Mouse (Mus musculus): ENCODE data around the gene Wdr73. TPM values are rescaled to one million over a fixed set of nuclear protein-coding genes. Genes with fewer than 3 reads are reported as not detected.

The Wdr73 gene
- total RNA-seq, 2 experiments from 2014 or later = 3.7 to 4.1 TPM

- no peak for DNase-seq
- intact Hi-C loops (cut with DNase I; ENCODE audit: low total_unique reads) = no loop called here
These were observed 3.3 kb downstream of the Wdr73 start for GRCm38 (mm10) chr7:80897721-80898120.

DNA sequence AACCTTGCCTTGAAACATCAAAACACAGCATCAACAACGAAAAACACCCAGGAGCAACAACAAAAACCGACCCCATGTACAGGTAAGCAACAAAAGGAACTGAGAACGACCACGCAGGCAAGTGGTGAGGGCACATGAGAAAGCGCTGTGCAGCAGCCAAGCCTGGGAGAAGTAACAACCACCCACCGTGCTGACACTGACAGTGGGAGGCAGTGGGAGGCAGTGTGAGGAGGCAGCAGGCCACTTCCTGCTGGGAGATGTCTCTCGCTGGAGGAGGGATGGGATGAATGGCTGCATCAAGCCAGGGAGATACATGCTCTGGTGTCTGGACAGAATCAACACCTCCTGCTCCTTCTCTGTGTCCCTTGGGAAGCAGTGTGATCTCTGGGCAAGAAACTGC is 3.9 kb downstream of the Wdr73 start:
- no peak for DNase-seq
- intact Hi-C loops (cut with DNase I; ENCODE audit: low total_unique reads) = no loop called here

- intact Hi-C loops (cut with DNase I; ENCODE audit: low total_unique reads) = no loop called here
These were observed 6.1 kb downstream of the Wdr73 start for GRCm38 (mm10) chr7:80894815-80895519.

DNA sequence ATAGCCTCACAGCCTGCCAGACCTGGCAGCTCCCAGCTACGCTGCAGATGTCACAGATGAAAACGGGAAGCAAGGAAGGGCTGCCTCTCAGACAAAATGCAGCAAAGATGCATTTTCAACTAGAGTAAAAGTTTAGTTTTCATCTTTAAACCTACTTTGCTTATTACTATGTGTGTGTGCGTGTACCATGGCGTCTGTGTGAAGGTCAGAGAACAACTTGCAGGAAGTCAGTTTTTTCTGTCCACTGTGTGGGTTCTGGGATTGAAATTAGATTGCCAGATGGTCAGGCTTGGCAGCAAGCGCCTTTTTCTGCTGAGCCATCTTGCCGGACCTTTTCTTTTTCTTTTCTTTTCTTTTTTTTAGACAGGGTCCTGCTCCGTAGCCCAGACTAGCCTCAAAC is 6.9 kb downstream of the Wdr73 start:
- DNase-seq = no peak
- intact Hi-C loops (cut with DNase I; ENCODE audit: low total_unique reads) = no loop called here

More at GRCm38 (mm10) chr7:80894815-80895519, 6.1 kb downstream of the Wdr73 start:
- DNase-seq = no peak

GRCm38 (mm10) chr7:80893753-80894129 is 7.3 kb downstream of the Wdr73 start:
- DNase-seq = no peak
- intact Hi-C loops (cut with DNase I; ENCODE audit: low total_unique reads) = no loop called here

GRCm38 (mm10) chr7:80893086-80893752 is 7.8 kb downstream of the Wdr73 start:
- intact Hi-C loops (cut with DNase I; ENCODE audit: low total_unique reads) = no loop called here
- DNase-seq = no peak

DNA sequence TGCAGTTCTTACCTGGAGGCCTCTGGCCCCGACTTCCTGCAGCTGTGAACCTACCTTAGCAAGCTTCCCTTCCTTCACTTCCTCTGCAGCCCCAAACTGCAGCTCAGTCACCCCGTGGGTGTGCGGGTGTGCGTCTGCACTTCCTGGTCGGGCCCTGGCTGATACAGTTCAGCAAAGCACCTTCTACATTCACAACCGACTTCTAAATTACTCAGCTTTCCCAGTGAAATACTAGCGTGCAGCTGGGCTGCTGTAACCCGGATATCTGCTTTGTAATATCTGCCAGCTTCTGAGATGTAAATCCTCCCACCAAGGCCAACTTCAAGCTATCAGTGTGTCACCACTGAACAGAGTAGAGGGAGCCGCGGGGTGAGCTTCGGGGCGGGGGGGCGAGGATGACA is 11.2 kb downstream of the Wdr73 start:
- no peak for DNase-seq
- intact Hi-C loops (cut with DNase I; ENCODE audit: low total_unique reads) = loop anchor here (10.0 kb wide), 2 partner anchors 145 to 445 kb away; no protein-coding TSS in a partner anchor

DNA sequence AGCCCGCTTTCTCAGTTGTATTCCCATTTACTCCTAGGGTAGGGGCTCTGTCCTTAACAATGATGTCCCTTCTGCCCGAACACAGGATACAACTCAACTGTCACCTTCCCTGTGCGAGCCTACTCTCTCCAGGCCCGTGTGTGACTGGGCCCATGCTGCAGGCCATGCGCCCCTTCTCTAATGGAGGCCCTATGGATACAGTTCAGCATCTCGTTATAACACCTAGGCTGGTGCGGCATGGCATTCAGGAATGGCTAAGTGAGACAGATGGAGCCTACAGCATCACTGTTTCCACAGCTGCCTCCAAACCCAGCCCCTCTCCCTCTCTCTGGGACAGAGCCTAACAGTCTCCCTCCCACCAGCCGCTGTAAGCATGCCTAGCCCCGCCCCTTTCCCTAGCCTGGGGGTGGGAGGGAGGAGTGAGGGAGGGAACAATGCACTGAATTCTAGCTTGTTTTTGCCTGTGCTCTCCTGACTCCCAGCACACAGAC is 12.0 kb downstream of the Wdr73 start:
- peak; percentile 71 for DNase-seq

GRCm38 (mm10) chr7:80888595-80888994 is 12.5 kb downstream of the Wdr73 start:
- no peak for DNase-seq
- intact Hi-C loops (cut with DNase I; ENCODE audit: low total_unique reads) = loop anchor here (10.0 kb wide), 2 partner anchors 146 to 446 kb away; no protein-coding TSS in a partner anchor

More for the DNA sequence above, 12.0 kb downstream of the Wdr73 start:
- intact Hi-C loops (cut with DNase I; ENCODE audit: low total_unique reads) = loop anchor here (10.0 kb wide), 2 partner anchors 146 to 446 kb away; no protein-coding TSS in a partner anchor

- intact Hi-C loops (cut with DNase I; ENCODE audit: low total_unique reads) = loop anchor here (10.0 kb wide), 2 partner anchors 149 to 449 kb away; no protein-coding TSS in a partner anchor
- DNase-seq = no peak
These were observed 15.4 kb downstream of the Wdr73 start for GRCm38 (mm10) chr7:80885666-80886065.

DNA sequence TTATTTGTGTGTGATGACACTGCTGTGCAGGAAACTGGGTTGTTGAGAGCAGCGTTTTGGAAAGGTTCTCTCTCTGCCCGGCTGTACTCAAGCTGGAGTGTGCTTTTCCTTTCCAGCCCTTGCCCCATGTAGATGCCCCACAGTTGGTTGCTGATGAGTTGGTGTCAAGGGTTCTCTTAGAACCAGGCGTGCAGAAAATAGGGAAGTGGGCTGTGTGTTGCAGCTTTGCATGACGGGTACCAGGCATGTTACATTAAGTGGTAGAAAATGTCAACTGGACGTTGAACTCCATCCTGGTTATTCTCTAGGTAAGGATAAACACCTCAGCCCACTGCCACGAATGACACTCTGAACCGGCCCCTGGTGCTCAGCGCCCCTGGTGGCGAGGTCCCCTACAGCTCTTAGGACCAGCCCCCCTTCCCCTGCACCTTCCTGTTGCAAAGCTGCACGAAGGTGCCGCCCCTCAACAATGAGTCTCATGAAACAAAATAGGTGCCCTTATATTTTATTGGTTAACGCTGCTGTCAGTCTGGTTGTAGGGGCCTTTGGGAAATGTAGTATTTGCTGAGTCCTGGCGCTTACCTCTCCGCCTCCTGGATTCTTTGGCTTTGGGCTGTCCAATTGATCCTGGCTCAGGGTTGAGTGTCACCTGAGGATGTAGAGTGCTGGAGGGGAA is 18.1 kb downstream of the Wdr73 start:
- intact Hi-C loops (cut with DNase I; ENCODE audit: low total_unique reads) = loop anchor here (10.0 kb wide), 2 partner anchors 152 to 452 kb away; no protein-coding TSS in a partner anchor
- DNase-seq = no peak

DNA sequence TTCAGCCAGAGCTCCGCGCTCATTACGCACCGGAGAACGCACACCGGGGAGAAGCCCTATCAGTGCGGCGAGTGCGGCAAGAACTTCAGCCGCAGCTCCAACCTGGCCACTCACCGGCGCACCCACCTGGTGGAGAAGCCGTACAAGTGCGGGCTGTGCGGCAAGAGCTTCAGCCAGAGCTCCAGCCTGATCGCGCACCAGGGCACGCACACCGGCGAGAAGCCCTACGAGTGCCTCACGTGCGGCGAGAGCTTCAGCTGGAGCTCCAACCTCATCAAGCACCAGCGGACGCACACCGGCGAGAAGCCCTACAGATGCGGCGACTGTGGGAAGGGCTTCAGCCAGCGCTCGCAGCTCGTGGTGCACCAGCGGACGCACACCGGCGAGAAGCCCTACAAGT is 25.3 kb downstream of the Wdr73 start:
- intact Hi-C loops (cut with DNase I; ENCODE audit: low total_unique reads) = no loop called here
- no peak for DNase-seq

- no peak for DNase-seq
- intact Hi-C loops (cut with DNase I; ENCODE audit: low total_unique reads) = no loop called here
These were observed 27.4 kb downstream of the Wdr73 start for GRCm38 (mm10) chr7:80873631-80874030.

GRCm38 (mm10) chr7:80873038-80873437 is 28.0 kb downstream of the Wdr73 start:
- intact Hi-C loops (cut with DNase I; ENCODE audit: low total_unique reads) = no loop called here
- DNase-seq = no peak

GRCm38 (mm10) chr7:80868686-80869085 is 32.4 kb downstream of the Wdr73 start:
- DNase-seq = no peak
- intact Hi-C loops (cut with DNase I; ENCODE audit: low total_unique reads) = no loop called here

DNA sequence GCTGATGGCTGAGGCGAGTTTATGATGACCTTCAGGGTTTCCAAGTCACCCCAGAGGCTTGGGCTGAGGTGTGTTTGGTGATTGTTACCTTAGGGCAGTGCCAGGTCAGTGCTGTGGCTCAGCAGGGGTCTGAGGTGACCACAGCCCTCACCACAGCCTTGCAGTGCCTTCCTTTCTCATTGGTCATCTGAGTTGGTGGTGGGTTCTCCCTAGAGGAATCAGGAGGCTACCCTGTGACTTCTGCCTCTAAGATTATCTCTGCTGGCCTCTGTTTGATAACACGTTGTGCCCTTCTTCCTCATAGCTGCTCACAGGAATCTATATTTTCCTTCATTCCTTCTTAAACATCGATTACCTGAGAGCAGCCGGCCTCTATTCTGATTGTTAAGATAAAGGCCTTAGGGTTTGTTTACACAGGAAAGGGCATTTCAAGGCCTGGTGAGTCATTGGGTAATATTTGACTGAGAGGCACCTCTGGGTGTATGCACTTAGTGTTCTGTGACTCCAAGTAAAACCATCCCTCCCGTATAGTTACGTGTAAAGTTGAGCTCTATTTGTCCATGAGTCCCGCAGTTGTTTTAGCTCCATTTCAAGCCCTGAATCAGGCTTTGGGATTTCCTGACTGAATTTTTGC is 34.4 kb downstream of the Wdr73 start:
- no peak for DNase-seq
- intact Hi-C loops (cut with DNase I; ENCODE audit: low total_unique reads) = no loop called here

DNA sequence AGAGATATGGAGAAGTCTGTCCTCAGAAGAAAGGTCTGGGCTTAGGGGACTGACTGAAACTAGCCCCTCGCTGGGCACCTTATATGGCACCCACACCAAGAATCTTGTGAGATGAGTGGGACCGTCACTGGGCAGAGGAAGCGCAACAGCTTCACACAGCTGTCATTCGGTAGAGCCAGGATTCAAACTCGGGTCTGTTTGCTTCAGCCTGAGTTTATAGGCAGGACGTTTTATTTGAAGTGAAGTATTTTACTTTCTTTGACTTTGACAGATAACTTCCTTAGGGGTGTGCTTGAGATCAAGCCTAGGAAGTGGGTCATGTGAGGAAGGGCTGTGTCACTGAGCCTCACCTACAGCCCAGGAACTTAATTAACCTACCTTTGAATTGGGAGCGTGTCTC is 35.5 kb downstream of the Wdr73 start:
- intact Hi-C loops (cut with DNase I; ENCODE audit: low total_unique reads) = no loop called here
- DNase-seq = no peak

DNA sequence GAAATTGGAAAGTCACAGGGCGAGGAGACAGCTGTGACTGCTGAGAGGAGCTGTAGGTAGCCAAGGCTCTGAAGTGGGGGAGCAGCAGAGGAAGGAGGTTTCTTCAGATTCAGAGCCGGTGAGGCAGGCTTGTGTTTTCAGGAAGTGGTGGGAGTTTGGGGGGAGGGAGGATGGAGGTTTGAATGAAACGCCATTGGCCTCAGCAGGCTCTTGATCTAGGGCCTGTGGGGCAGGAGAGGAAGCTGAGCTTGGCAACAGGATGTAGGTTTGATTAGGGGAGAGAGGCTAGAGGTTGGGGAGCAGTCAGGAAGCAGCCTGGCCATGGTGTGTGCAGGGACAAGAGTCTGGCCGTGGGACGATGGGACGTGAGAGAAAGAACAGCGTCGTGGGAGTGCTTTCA is 36.2 kb downstream of the Wdr73 start:
- intact Hi-C loops (cut with DNase I; ENCODE audit: low total_unique reads) = loop anchor here (5.0 kb wide), 1 partner anchor 292 kb away; no protein-coding TSS in a partner anchor
- no peak for DNase-seq

DNA sequence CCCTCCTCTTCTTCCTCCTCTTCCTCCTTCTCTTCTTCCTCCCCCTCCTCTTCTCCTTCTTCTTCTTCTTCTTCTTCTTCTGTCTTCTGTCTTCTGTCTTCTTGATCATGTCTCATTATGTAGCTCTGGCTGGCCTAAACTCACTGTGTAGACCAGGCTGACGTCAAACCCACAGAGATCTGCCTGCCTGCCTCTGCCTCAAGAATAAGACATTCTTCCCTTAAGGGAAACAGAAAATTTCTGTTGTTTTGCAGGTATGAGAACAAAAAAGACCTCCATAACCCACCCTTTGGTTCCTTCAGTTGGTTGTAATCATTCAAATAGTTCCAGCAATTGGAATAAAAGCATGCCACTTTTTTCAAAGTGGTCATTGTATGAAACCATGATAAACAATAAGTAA is 36.9 kb downstream of the Wdr73 start:
- intact Hi-C loops (cut with DNase I; ENCODE audit: low total_unique reads) = loop anchor here (5.0 kb wide), 1 partner anchor 293 kb away; no protein-coding TSS in a partner anchor
- no peak for DNase-seq

DNA sequence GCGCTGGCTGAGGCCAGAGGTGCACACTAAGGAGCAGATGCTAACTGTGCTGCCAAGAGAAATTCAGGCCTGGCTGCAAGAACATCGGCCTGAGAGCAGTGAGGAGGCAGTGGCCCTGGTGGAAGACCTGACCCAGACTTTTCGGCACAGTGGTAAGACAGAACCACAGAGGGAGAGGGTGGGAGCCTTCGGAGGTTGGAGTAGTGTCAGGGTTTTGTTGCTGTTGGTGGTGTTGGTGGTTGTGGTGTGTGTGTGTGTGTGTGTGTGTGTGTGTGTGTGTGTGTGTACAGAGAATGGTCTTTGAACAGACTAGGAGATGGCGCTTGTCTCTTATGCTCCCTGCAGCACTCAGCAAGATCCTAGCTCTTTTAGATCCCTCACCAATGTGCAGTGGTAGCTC is 37.5 kb downstream of the Wdr73 start:
- no peak for DNase-seq
- intact Hi-C loops (cut with DNase I; ENCODE audit: low total_unique reads) = loop anchor here (5.0 kb wide), 1 partner anchor 294 kb away; no protein-coding TSS in a partner anchor

Measured in gastrocnemius, postnatal 14 days (tissue).